Mouse (Mus musculus) liver, embryonic 14.5 days (tissue): ENCODE results near the gene Nfatc4. TPM values are rescaled to one million over a fixed set of nuclear protein-coding genes. Genes with fewer than 3 reads are reported as not detected.

Source experiments
- ATAC-seq: fragments of 200-750 bp; cut with Nextera tagmentation; 2 replicates; pipeline ENCODE4 v1.8.0; 2017; ENCODE audit warnings: moderate number of reproducible peaks, mild to moderate bottlenecking, moderate library complexity; ENCODE audit not compliant: insufficient read depth
- DNase-seq, 3 experiments: peaks; one replicate each; pipeline ENCODE4 v3.0.0-alpha.2; 2012 to 2013; ENCODE audit warnings: low read depth in 3 of 3, low spot score in 3 of 3
- H3K27ac ChIP-seq: fragments of 300-500 bp; sonication (generic); 2 replicates; pipeline ENCODE4 v1.5.1; 2014; ENCODE audit warnings: moderate library complexity, mild to moderate bottlenecking, control low read depth, inconsistent platforms
- H3K27me3 ChIP-seq: fragments of 300-500 bp; sonication (generic); 2 replicates; pipeline ENCODE4 v1.6.1; 2014; ENCODE audit warnings: mild to moderate bottlenecking, low read length, moderate library complexity; ENCODE audit not compliant: control insufficient read depth, insufficient read depth
- H3K36me3 ChIP-seq: fragments of 300-500 bp; sonication (generic); replicated peaks from 2 replicates; pipeline ENCODE4 v1.6.1; 2014; ENCODE audit warnings: low read depth; ENCODE audit not compliant: control insufficient read depth, insufficient read depth
- H3K4me1 ChIP-seq, 2 experiments: fragments of 200-500 bp in 1 of 2; fragments of 300-500 bp in 1 of 2; sonication (generic) in 1 of 2; replicated peaks; 2 replicates each; pipeline ENCODE4 v1.6.1; 2012 to 2014; ENCODE audit warnings: antibody characterized with exemption in 1 of 2, inconsistent platforms in 1 of 2, low read length in 1 of 2; ENCODE audit not compliant: control insufficient read depth in 2 of 2, insufficient read depth in 2 of 2
- H3K4me2 ChIP-seq: fragments of 300-500 bp; sonication (generic); 2 replicates; pipeline ENCODE4 v1.6.1; 2014; ENCODE audit warnings: low read depth, mild to moderate bottlenecking, control low read depth, moderate library complexity
- H3K4me3 ChIP-seq, 2 experiments: fragments of 200-500 bp in 1 of 2; fragments of 300-500 bp in 1 of 2; sonication (generic) in 1 of 2; 2 replicates each; pipeline ENCODE4 v1.5.1; 2012 to 2014; ENCODE audit warnings: low read depth in 2 of 2, low read length in 2 of 2, mild to moderate bottlenecking in 2 of 2, control low read depth in 1 of 2, inconsistent platforms in 1 of 2, moderate library complexity in 1 of 2; ENCODE audit not compliant: insufficient read depth in 1 of 2
- H3K9ac ChIP-seq: fragments of 300-500 bp; sonication (generic); replicated peaks from 2 replicates; pipeline ENCODE4 v1.6.1; 2014; ENCODE audit warnings: mild to moderate bottlenecking, control low read depth, moderate library complexity
- H3K9me3 ChIP-seq: fragments of 300-500 bp; sonication (generic); 2 replicates; pipeline ENCODE4 v1.6.1; 2016; ENCODE audit warnings: low read length, mixed read lengths; ENCODE audit not compliant: control insufficient read depth
- CTCF ChIP-seq: IDR thresholded peaks from 2 replicates; pipeline ENCODE4 v1.5.1; 2016; ENCODE audit warnings: antibody characterized with exemption, low read depth, control low read depth
- EP300 ChIP-seq: IDR thresholded peaks from 2 replicates; pipeline ENCODE4 v1.6.1; 2016; ENCODE audit warnings: antibody characterized with exemption, low read depth
- WGBS: fragments of 180-500 bp; shearing (Covaris S2); extraction: QIAGEN DNeasy Blood & Tissue Kit; methylation state at CpG from one replicate; pipeline ENCODE4 v1.1.7; 2014; ENCODE audit not compliant: insufficient replicate concordance; 5-methylcytosine and 5-hydroxymethylcytosine counted together
- polyA plus RNA-seq, 2 experiments: library from polyadenylated mRNA; depleted of rRNA in 1 of 2; stranded (reverse) in 1 of 2; unstranded in 1 of 2; fragments of >200 nt; fragmentation: Nextera tagmentation in 1 of 2; extraction: Ambion mirVana in 1 of 2; gene quantifications; 2 replicates each; pipeline versions ENCODE4 v1.2.1 to v1.2.3; 2012 to 2014

The Nfatc4 gene
- polyA plus RNA-seq, 2 experiments: 0.33 to 1.0 TPM

DNA sequence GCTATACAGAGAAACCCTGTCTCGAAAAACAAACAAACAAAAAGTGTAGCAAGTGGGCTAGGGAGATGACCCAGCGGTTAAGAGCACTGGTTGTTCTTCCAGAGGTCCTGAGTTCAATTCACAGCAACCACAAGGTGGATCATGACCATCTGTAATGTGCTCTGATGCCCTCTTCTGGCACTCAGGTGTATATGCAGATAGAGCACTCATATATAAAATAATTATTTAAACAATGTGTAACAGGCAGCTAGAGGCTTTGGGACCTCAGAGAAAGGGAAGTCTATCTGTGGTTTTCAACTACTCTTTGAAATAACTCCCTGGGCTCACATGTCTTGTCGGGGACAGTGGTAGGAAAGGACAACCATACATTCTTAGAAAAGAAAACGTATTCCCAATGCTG, 15.8 kb downstream of the Nfatc4 start:
- ATAC-seq: no peak
- Histone ChIP-seq H3K4me1 (no peaks in the 10 kb centered on the region), H3K9me3 (no peaks in the 10 kb centered on the region), H3K27me3 (no peaks in the 10 kb centered on the region), H3K27ac (no peak overlapping the region), H3K36me3 (no peaks in the 10 kb centered on the region), H3K4me2 (no peak overlapping the region), H3K9ac (no peak overlapping the region), H3K4me3 (no peak overlapping the region)
- TF ChIP-seq CTCF: peak; percentile 46
- TF ChIP-seq EP300: no peak
- no peak for DNase-seq
- WGBS: 49% methylated on average over 4 of the region's 4 CpGs

DNA sequence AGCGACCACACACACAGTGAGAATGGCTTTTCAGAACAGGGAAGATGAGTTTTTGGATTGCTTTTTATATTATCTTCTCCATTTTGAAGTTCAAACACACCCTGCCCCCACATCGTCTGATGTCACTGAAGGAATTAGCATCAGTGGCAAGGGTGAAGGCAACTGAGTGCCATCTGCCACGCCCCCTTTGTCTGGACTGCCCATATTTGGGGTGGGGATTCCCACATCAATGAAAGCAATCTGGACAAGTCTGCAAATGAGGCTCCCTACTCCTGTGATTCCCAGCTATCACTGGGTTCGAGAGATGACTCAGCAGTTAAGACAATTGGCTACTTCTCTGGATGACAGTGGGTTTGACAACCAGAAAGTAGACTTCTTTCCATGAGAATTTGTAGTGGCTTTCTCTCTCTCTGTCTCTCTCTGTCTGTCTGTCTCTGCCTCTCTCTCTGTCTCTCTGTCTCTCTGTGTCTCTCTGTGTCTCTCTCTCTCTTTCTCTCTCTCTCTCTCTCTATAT, 18.0 kb downstream of the Nfatc4 start:
- no peak overlapping the region for H3K9ac ChIP-seq
- H3K27me3 ChIP-seq: no peaks in the 10 kb centered on the region
- 45% methylated on average over 4 of the region's 4 CpGs for WGBS
- H3K27ac ChIP-seq: no peak overlapping the region
- ATAC-seq (no peak), DNase-seq (no peak)
- no peak overlapping the region for H3K4me3 ChIP-seq
- H3K9me3 ChIP-seq: no peaks in the 10 kb centered on the region
- TF ChIP-seq CTCF (no peak), EP300 (no peak)
- H3K36me3 ChIP-seq: no peaks in the 10 kb centered on the region
- peaks cover 0 to 4% of the 10 kb centered on the region in 2 experiments; a peak in 1 of 4 replicates for H3K4me1 ChIP-seq
- H3K4me2 ChIP-seq: no peak overlapping the region

DNA sequence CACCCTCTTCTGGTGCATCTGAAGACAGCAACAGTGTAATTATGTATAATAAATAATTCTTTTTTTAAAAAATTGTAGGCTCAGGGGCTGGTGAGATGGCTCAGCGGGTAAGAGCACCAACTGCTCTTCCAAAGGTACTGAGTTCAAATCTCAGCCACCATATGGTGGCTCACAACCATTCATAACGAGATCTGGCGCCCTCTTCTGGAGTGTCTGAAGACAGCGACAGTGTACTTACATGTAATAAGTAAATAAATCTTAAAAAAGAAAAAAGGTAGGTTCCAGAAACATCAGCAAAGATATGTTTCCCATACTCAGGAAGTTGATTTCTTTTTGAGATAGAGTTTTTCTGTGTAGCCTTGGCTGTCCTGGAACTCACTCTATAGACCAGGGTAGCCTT, 19.9 kb downstream of the Nfatc4 start:
- H3K4me2 ChIP-seq: no peak overlapping the region
- H3K27me3 ChIP-seq: no peaks in the 10 kb centered on the region
- TF ChIP-seq CTCF: peak; percentile 40
- TF ChIP-seq EP300: no peak
- ATAC-seq (no peak), DNase-seq (no peak)
- no peak overlapping the region for H3K9ac ChIP-seq
- WGBS: 52% methylated on average over 4 of the region's 4 CpGs
- H3K4me1 ChIP-seq: peaks cover 0 to 4% of the 10 kb centered on the region in 2 experiments; a peak in 1 of 4 replicates
- H3K4me3 ChIP-seq: no peak overlapping the region
- no peak overlapping the region for H3K27ac ChIP-seq
- H3K9me3 ChIP-seq: no peaks in the 10 kb centered on the region
- no peaks in the 10 kb centered on the region for H3K36me3 ChIP-seq

GRCm38 (mm10) chr14:55845506-55846294, 22.8 kb downstream of the Nfatc4 start:
- Histone ChIP-seq H3K9ac (no peak overlapping the region), H3K4me3 (no peak overlapping the region), H3K27ac (no peak overlapping the region), H3K4me1 (peaks cover 0 to 5% of the 10 kb centered on the region in 2 experiments; a peak in 1 of 4 replicates), H3K9me3 (no peaks in the 10 kb centered on the region), H3K4me2 (no peak overlapping the region), H3K36me3 (no peaks in the 10 kb centered on the region), H3K27me3 (no peaks in the 10 kb centered on the region)
- 57% methylated on average over 9 of the region's 9 CpGs for WGBS
- no peak for ATAC-seq
- TF ChIP-seq EP300: no peak
- no peak for TF ChIP-seq CTCF
- DNase-seq: no peak

- H3K36me3 ChIP-seq: no peaks in the 10 kb centered on the region
- peaks cover 4 to 25% of the 10 kb centered on the region in 2 experiments for H3K4me1 ChIP-seq
- no peak overlapping the region for H3K4me2 ChIP-seq
- H3K4me3 ChIP-seq: no peak overlapping the region
- no peaks in the 10 kb centered on the region for H3K9me3 ChIP-seq
- no peak overlapping the region for H3K9ac ChIP-seq
- DNase-seq (no peak), ATAC-seq (no peak)
- H3K27ac ChIP-seq: no peak overlapping the region
- TF ChIP-seq CTCF (no peak), EP300 (no peak)
- WGBS: 26% methylated on average over 6 of the region's 6 CpGs
- H3K27me3 ChIP-seq: no peaks in the 10 kb centered on the region
These were observed 27.9 kb downstream of the Nfatc4 start for GRCm38 (mm10) chr14:55850885-55851284.
